Mouse (Mus musculus): ENCODE results near the gene Hormad1. TPM values are rescaled to one million over a fixed set of nuclear protein-coding genes. Genes with fewer than 3 reads are reported as not detected.

The Hormad1 gene
- polyA plus RNA-seq (2012; fragmentation: generic; extraction: Trizol) = not detected

GRCm38 (mm10) chr3:95559437-95559836 is at the start of gene Hormad1:
Hormad1 (plus strand) TSS chr3:95559677.

GRCm38 (mm10) chr3:95526622-95527211 is 32.8 kb upstream of the Hormad1 start, which contains the start of gene Ctss:
Ctss (plus strand) TSS chr3:95526786.

DNA sequence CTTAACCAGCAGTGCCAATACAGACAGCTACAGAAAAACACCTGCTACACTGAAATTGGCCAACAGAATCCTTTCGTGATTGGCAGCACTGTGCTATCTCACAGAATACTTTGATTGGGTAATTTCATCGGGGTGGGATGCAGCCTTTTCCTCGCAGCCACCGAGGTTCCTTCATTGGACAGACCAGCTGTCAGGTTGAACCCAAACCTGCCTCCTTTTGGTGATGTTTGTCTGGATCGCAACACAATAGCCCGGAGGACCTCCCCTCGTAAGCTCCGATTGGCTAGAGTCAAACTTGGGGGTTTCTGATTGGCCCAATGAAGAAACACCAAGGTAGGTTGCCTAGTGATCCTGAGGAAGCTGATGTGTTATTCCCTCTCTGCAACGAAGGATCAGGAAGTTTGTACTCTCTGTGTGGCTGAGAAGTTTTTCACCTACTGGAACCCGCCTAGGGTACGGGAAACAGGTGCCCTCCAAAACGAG is 29.2 kb downstream of the Hormad1 start, which contains the start of gene Golph3l:
Golph3l (plus strand) TSS at position 331 of the 483 bp plus-strand sequence.

DNA sequence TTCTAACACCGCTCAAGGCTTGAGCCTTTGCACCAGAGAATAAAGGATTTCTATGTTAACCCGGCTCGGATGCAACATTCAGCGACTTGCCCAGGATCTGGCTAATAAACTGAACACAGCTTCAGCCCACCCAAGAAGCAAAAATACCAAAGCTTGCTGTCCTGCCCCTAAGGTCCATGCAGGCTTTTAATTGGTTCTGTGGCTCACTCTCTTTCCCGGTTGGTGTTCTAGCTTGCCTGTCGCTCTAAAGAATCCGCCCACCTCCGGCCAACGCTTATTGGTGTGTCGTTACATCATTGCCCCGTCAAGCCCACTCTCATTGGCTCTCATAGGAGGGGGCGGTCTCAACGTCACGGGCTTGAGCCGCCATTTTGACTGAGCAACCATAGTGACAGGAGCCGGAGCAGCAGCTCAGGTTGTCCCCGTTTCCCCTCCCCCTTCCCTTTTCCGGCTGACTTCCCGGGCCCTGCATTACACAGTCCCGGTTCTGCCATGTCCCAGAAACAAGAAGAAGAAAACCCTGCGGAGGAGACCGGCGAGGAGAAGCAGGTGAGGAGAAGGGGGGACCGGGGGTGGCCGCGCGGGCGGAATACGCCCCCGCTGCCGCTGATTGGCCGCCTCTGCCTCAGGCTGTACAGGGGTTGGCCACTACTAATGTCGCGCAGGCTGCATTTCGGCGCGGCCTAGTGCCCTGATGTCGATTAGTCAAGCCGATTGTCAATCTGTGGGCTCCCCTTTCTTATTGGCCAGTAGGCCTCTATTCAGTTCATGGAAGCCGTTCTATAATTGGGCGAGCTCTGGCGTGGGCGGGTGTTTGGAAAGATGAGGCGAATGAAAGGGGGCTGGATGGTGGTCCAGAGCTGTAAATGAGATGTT is 65.4 kb downstream of the Hormad1 start, which contains the start of gene Ensa:
Ensa (plus strand) TSS at position 366 of the 876 bp plus-strand sequence.

Other genes starting within 250 kb of the Hormad1 start
- gene Cers2, start 244.9 kb upstream of the Hormad1 start, polyA plus RNA-seq (2012; fragmentation: generic; extraction: Trizol) = 100 to 1,000 TPM in 1 of 2 experiments, 10 to 100 TPM in 1; 63.2 to 101 TPM
- gene Setdb1, start 202.5 kb upstream of the Hormad1 start, polyA plus RNA-seq (2012; fragmentation: generic; extraction: Trizol) = 10 to 100 TPM in 1 of 2 experiments, 1 to 10 TPM in 1; 1.9 to 12.4 TPM
- not detected for gene 4930558C23Rik, start 156.8 kb upstream of the Hormad1 start, polyA plus RNA-seq (2012; fragmentation: generic; extraction: Trizol)
- gene Arnt, start 125.3 kb upstream of the Hormad1 start, polyA plus RNA-seq (2012; fragmentation: generic; extraction: Trizol) = 10 to 100 TPM in 1 of 2 experiments, 1 to 10 TPM in 1; 2.0 to 20.3 TPM
- under 1 TPM in 1 of 2 experiments, not detected in 1; 0.25 TPM for gene Ctsk, start 60.4 kb upstream of the Hormad1 start, polyA plus RNA-seq (2012; fragmentation: generic; extraction: Trizol)
- gene Ctss, start 32.9 kb upstream of the Hormad1 start, polyA plus RNA-seq (2012; fragmentation: generic; extraction: Trizol) = under 1 TPM in 1 of 2 experiments, not detected in 1; 0.07 TPM
- 1 to 10 TPM in 1 of 2 experiments, under 1 TPM in 1; 0.56 to 7.2 TPM for gene Golph3l, start 29.3 kb downstream of the Hormad1 start, polyA plus RNA-seq (2012; fragmentation: generic; extraction: Trizol)
- 10 to 100 TPM; 12.9 to 47.0 TPM for gene Ensa, start 65.3 kb downstream of the Hormad1 start, polyA plus RNA-seq (2012; fragmentation: generic; extraction: Trizol)
- gene Mcl1, start 99.1 kb downstream of the Hormad1 start, polyA plus RNA-seq (2012; fragmentation: generic; extraction: Trizol) = 10 to 100 TPM; 11.1 to 38.8 TPM
- 10 to 100 TPM in 1 of 2 experiments, 1 to 10 TPM in 1; 8.2 to 43.1 TPM for gene Adamtsl4, start 128.2 kb downstream of the Hormad1 start, polyA plus RNA-seq (2012; fragmentation: generic; extraction: Trizol)
- 100 to 1,000 TPM; 311 to 601 TPM for gene Ecm1, start 179.9 kb downstream of the Hormad1 start, polyA plus RNA-seq (2012; fragmentation: generic; extraction: Trizol)
- 10 to 100 TPM; 20.0 to 36.8 TPM for gene Tars2, start 200.5 kb downstream of the Hormad1 start, polyA plus RNA-seq (2012; fragmentation: generic; extraction: Trizol)